Comparison of ENCODE assay signal across 7 mouse cellular contexts in the genomic region with DNA sequence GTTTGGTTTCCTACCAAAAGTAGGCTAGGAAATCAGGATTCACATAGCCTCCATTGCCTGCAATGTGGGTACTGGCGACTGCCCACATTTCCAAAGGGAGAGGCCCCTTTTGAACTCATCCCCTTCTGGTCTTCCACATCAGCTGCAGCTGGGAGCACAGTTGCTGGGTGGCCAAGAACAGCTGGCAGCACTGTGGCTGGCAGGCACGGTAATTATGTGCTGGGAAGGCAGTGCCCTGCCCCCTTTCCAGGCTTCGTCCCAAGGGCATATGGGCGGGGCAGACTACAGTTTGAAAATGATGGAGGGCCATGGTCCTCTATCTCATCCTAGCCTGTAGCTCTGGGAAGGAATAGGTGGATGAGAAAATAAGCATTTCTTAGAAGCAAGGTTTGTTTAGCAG. TPM values are rescaled to one million over a fixed set of nuclear protein-coding genes. Genes with fewer than 3 reads are reported as not detected.
DNase-seq lines count a peak whose midpoint lies in the region; ATAC-seq and TF ChIP-seq lines count a peak whose summit lies in the region.

No protein-coding gene starts in this region.

- no peaks in the 10 kb centered on the region for H3K9me3 ChIP-seq in limb, embryonic 14.5 days (ENCODE audit: control insufficient read depth, low read length)
- H3K9me3 ChIP-seq in forebrain, embryonic 12.5 days: no peaks in the 10 kb centered on the region

- no peaks in the 10 kb centered on the region for H3K36me3 ChIP-seq in limb, embryonic 14.5 days (ENCODE audit: control insufficient read depth, insufficient read depth, low read length)
- H3K36me3 ChIP-seq in forebrain, embryonic 12.5 days (replicated peaks): no peaks in the 10 kb centered on the region

- H3K9ac ChIP-seq in limb, embryonic 14.5 days (ENCODE audit: low read depth, low read length, severe bottlenecking): no peak overlapping the region
- H3K9ac ChIP-seq in forebrain, embryonic 12.5 days: no peak overlapping the region

- WGBS in limb, embryonic 14.5 days: 16% methylated on average over 4 of the region's 4 CpGs
- WGBS in forebrain, embryonic 12.5 days: 42% methylated on average over 4 of the region's 4 CpGs

- no peak overlapping the region for H3K4me2 ChIP-seq in limb, embryonic 14.5 days (replicated peaks; ENCODE audit: low read depth, low read length, severe bottlenecking)
- no peak overlapping the region for H3K4me2 ChIP-seq in forebrain, embryonic 12.5 days

- DNase-seq in layer of hippocampus, adult 9-11 months: peak; percentile 42
- DNase-seq in layer of hippocampus, postnatal 10 days (ENCODE audit: low spot score in 2 of 2): no peak
- peak; percentile 47 for DNase-seq in adipocyte (ENCODE audit: low spot score)
- peak; percentile 65 for DNase-seq in brain, adult 2 months (ENCODE audit: low read depth, low spot score)
- DNase-seq in limb, embryonic 14.5 days (ENCODE audit: low spot score): peak; percentile 35
- DNase-seq in cerebellum, adult 18-20 months: no peak

- no peaks in the 10 kb centered on the region for H3K27me3 ChIP-seq in limb, embryonic 14.5 days (ENCODE audit: control insufficient read depth, insufficient read depth, low read length)
- H3K27me3 ChIP-seq in forebrain, embryonic 12.5 days: no peaks in the 10 kb centered on the region

- H3K4me3 ChIP-seq in limb, embryonic 14.5 days (replicated peaks; ENCODE audit: low read length): no peak overlapping the region
- H3K4me3 ChIP-seq in forebrain, embryonic 12.5 days (replicated peaks): no peak overlapping the region

- peak; percentile 71; the same call in 1 of the 2 replicates for ATAC-seq in limb, embryonic 14.5 days (ENCODE audit: low FRiP score, low read depth)
- ATAC-seq in forebrain, embryonic 12.5 days (ENCODE audit: low FRiP score): no peak

- H3K4me1 ChIP-seq in limb, embryonic 14.5 days (ENCODE audit: control insufficient read depth, insufficient read depth, low read length): peaks cover 15% of the 10 kb centered on the region
- H3K4me1 ChIP-seq in forebrain, embryonic 12.5 days: peaks cover 12% of the 10 kb centered on the region

- H3K27ac ChIP-seq in limb, embryonic 14.5 days (replicated peaks; ENCODE audit: low read depth, low read length): no peak overlapping the region
- H3K27ac ChIP-seq in forebrain, embryonic 12.5 days: no peak overlapping the region

- no peak for TF ChIP-seq POLR2A in limb, embryonic 14.5 days (IDR thresholded peaks at IDR 0.05; ENCODE audit: borderline replicate concordance, extremely low read depth, insufficient read depth, insufficient read length)

RNA-seq across cellular contexts. Expression of gene Pde8a, which starts 14.9 kb away (rescaled TPM):
- total RNA-seq in layer of hippocampus, postnatal 10 days (2021): 1 to 10 TPM; 2.7 to 3.2 TPM
- polyA plus RNA-seq in limb, embryonic 14.5 days (2012; rRNA removed): 8.1 and 8.2 TPM in 2 replicates
- polyA plus RNA-seq in limb, embryonic 14.5 days (2014; fragmentation: Nextera tagmentation; extraction: Ambion mirVana): 5.5 and 6.6 TPM in 2 replicates
- polyA plus RNA-seq in forebrain, embryonic 12.5 days (2016; fragmentation: Nextera tagmentation; extraction: Ambion mirVana): 2.3 and 2.8 TPM in 2 replicates

Comparison
In these comparisons a context has a peak if more than half of its experiments do, and no peak if none do; other contexts are left out.
1. DNase-seq: peak in layer of hippocampus, adult 9-11 months (single experiment), adipocyte (single experiment), brain, adult 2 months (single experiment) and limb, embryonic 14.5 days (single experiment); none in layer of hippocampus, postnatal 10 days (0 of 2) and cerebellum, adult 18-20 months (0 of 2).